ENCODE assay signal across 12 mouse cellular contexts in the genomic region with DNA sequence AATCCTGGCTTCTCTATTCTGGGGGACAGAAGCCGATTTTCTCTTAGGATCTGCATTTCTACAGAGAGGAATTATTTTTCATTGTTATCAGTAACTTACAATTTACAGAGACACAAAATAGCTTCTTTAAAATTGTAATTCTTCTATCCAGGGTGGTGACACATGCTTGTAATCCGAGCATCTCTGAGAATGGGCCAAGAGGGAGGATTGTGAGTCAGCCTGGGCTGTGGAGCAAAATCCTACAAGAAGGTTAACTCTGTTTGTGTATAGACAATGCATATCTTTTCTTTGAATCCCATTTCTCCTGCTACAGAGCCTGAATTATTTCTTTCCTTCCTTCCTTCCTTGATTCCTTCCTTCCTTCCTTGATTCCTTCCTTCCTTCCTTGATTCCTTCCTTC.
"Had no signal": no experiment of that assay in that cellular context is flagged by ENCODE, and none has a peak within 500 bp of the region (broad histone marks: within the 10 kb centered on the region; RNA-seq: fewer than 3 reads in every experiment).

No protein-coding gene starts in this region.

- DNase-seq: retina, postnatal 1 day; right cerebral cortex, adult 18-20 months; right cerebral cortex, postnatal 14 days; right cerebral cortex, postnatal 25 days; right cerebral cortex, postnatal 4 days; spleen, adult 18-20 months; thymus, adult 18-20 months; thymus, adult 2 months; thymus, postnatal 14 days; thymus, postnatal 25 days; thymus, postnatal 36 days; thymus, postnatal 4 days had no signal
